Mouse (Mus musculus) embryonic facial prominence, embryonic 11.5 days (tissue): ENCODE results near the gene Cog1. TPM values are rescaled to one million over a fixed set of nuclear protein-coding genes. Genes with fewer than 3 reads are reported as not detected.

Source experiments
- ATAC-seq: fragments of 200-750 bp; cut with Nextera tagmentation; replicated peaks from 2 replicates; pipeline ENCODE4 v1.8.0; 2017; ENCODE audit warnings: low read depth; ENCODE audit not compliant: insufficient number of reproducible peaks, low FRiP score, low TSS enrichment
- DNase-seq: peaks from one replicate; pipeline ENCODE4 v3.0.0-alpha.2; 2015; ENCODE audit warnings: low spot score
- H3K27ac ChIP-seq: fragments of 300-500 bp; sonication (generic); replicated peaks from 2 replicates; pipeline ENCODE4 v1.5.1; 2014; ENCODE audit warnings: mild to moderate bottlenecking, low read depth, low read length, control low read depth
- H3K27me3 ChIP-seq: fragments of 300-500 bp; sonication (generic); 2 replicates; pipeline ENCODE4 v1.6.1; 2014; ENCODE audit warnings: mild to moderate bottlenecking, low read length, moderate library complexity, mixed read lengths; ENCODE audit not compliant: control insufficient read depth, insufficient read depth
- H3K36me3 ChIP-seq: fragments of 300-500 bp; sonication (generic); replicated peaks from 2 replicates; pipeline ENCODE4 v1.6.1; 2014; ENCODE audit warnings: low read depth, mild to moderate bottlenecking, low read length, moderate library complexity, mixed read lengths; ENCODE audit not compliant: control insufficient read depth, insufficient read depth
- H3K4me1 ChIP-seq: fragments of 300-500 bp; sonication (generic); 2 replicates; pipeline ENCODE4 v1.6.1; 2014; ENCODE audit warnings: low read length, mixed read lengths; ENCODE audit not compliant: control insufficient read depth, insufficient read depth
- H3K4me2 ChIP-seq: fragments of 300-500 bp; sonication (generic); 2 replicates; pipeline ENCODE4 v1.6.1; 2014; ENCODE audit warnings: low read depth, mild to moderate bottlenecking, control low read depth, low read length, moderate library complexity
- H3K4me3 ChIP-seq: fragments of 300-500 bp; sonication (generic); 2 replicates; pipeline ENCODE4 v1.5.1; 2014; ENCODE audit warnings: low read depth, low read length, control low read depth
- H3K9ac ChIP-seq: fragments of 300-500 bp; sonication (generic); replicated peaks from 2 replicates; pipeline ENCODE4 v1.6.1; 2014; ENCODE audit warnings: mild to moderate bottlenecking, control low read depth, low read length
- H3K9me3 ChIP-seq: fragments of 300-500 bp; sonication (generic); replicated peaks from 2 replicates; pipeline ENCODE4 v1.6.1; 2016; ENCODE audit warnings: mild to moderate bottlenecking, low read length, inconsistent platforms, mixed read lengths; ENCODE audit not compliant: control insufficient read depth
- WGBS: fragments of 180-500 bp; shearing (Covaris S2); extraction: QIAGEN DNeasy Blood & Tissue Kit; methylation state at CpG from one replicate; pipeline ENCODE4 v1.1.7; 2014; 5-methylcytosine and 5-hydroxymethylcytosine counted together
- polyA plus RNA-seq: library from polyadenylated mRNA; unstranded; fragments of >200 nt; fragmentation: Nextera tagmentation; extraction: Ambion mirVana; gene quantifications from 2 replicates; pipeline ENCODE4 v1.2.1, GENCODE M21; 2014

Cog1 gene
- polyA plus RNA-seq, 1 experiment from 2014 or later, result 26.1 TPM

DNA sequence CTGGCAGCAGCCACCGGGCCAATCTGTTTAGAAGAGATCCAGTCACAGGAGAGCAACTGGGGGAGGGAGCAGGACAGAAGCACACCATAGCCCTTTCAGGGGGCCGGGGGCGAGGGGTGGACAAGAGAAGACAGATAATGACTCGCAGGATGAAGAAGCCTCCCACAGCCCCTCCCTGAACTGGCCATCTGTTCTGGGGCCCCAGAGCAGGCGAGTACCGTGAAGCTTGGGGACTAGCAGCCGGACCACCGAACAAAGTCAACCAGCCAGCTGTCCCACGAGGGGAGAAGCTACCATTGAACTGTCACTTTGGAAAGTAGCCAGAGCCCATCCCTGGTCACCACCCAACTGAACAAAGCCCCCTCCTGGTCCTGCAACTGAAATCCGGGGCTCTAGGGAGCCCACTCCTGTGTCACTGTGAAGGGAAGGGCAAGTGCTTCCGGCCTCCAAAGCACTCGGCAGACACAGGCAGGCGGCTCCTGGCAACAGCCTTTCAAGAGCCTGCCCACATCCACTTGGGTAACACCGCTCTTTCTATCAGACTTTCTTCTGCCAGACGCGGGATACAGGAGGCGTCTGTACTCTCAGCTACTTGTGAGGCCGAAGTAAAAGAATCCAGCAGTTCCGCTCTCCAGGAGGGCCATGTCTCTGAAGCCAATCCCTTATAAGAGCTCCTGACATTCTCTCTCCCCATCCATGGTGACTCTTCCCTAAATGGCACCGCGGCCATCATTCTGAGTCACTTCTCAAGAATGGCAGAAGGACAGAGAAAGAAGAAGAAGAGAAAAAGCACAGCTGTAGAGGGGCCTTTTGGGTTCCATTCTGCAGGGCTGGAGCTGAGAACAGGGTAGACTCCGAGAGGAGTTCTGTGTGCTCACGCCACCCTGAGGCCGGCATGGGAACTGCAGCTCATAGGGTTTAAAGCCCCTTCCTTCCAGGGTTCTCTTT lies 37.0 kb upstream of the Cog1 start:
- Histone ChIP-seq H3K27me3 (no peaks in the 10 kb centered on the region; the same call in 1 of the 2 replicates), H3K4me3 (no peak overlapping the region), H3K27ac (peak overlapping the region; percentile 8; the same call in 1 of the 2 replicates), H3K9me3 (no peaks in the 10 kb centered on the region), H3K36me3 (no peaks in the 10 kb centered on the region), H3K4me1 (no peaks in the 10 kb centered on the region; the same call in 1 of the 2 replicates), H3K9ac (peak overlapping the region; percentile 8; the same call in 1 of the 2 replicates), H3K4me2 (0 out of 2 replicates have a peak overlapping the region, but pooled peaks have one; percentile 19)
- WGBS, result 25% methylated on average over 24 of the region's 24 CpGs
- DNase-seq, result peak; percentile 75
- ATAC-seq, result peak; percentile 65

DNA sequence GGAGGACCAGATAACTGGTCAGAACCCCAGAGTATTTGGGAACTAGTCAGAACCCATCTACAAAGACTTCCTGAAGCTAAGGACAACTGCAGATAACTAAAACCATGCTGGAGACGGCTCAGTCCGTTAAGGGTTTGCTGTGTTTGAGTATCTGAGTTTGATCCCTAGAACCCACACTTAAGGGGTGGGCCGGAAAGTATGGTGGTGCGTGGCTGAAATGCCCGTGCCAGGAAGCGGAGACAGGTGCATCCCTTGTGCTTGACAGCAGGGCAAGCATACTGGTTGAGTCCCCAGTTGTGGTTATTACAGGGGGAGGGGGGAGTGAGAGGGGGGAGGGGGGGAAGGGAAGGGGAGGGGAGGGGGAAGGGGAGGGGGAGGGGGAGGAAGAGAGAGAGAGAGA lies 34.5 kb upstream of the Cog1 start:
- H3K4me1 ChIP-seq, result peaks cover 8% of the 10 kb centered on the region
- WGBS, result 76% methylated on average over 6 of the region's 6 CpGs
- H3K9me3 ChIP-seq, result no peaks in the 10 kb centered on the region
- H3K9ac ChIP-seq, result no peak overlapping the region
- H3K27ac ChIP-seq, result no peak overlapping the region
- H3K36me3 ChIP-seq, result no peaks in the 10 kb centered on the region
- DNase-seq, result no peak
- H3K4me3 ChIP-seq, result no peak overlapping the region
- H3K27me3 ChIP-seq, result peaks cover 12% of the 10 kb centered on the region
- no peak for ATAC-seq
- H3K4me2 ChIP-seq, result no peak overlapping the region

DNA sequence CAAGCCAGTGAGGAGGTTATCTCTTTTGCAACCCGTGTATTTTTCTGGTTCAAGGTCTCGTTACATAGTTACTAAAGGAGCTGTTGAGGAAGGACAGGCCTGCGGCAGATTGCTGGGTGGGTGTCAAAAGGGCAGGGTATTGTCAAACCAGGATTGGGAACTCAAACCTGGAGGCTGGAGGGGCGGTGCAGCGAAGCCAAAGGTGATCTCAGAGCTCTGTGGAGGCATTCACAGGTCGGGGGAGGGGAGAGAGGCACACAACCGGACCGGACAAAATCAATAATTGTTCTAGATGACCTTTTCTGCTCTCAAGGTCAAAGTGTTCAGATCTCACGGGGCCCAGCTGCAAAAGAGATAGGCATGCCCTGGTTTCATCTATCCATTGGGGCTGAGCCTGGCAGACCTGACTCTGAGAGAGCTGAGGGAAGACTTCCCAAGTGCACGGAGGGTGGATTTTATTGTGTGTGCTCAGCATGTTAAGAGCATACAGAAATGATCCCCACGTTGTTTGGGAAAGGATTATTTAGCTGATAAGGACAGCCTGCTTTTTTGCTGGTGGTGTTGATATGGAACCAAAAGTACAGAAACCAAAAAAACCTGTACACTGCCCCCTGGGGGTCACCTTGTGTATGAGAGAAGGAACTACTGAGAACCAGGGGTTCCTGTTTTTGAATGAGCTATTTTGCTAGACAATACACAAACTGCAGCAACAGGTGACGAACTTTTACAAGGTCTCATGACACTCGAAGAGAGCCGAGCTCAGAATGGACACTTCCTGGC lies 31.6 kb upstream of the Cog1 start:
- DNase-seq (peak; percentile 84), ATAC-seq (no peak)
- 26% methylated on average over 14 of the region's 14 CpGs for WGBS

DNA sequence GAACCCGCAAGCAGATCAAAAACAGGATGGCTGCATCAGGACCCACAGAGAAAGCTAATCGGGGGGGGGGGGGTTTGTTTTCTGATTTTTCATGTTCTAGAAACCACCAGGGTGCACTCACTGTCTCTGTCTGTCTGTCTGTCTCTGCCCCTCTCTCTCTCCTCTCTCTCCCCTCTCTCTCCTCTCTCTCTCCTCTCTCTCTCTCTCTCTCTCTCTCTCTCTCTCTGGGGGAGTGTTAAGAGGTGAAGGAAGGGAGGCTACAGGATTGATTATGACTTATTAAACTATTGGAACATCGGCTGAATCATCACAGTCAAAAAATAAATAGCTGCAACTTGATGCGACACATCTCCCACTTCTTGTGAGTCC lies 30.7 kb upstream of the Cog1 start:
- ATAC-seq (no peak), DNase-seq (no peak)
- Histone ChIP-seq H3K27ac (no peak overlapping the region), H3K36me3 (no peaks in the 10 kb centered on the region), H3K27me3 (peaks cover 26% of the 10 kb centered on the region), H3K9me3 (no peaks in the 10 kb centered on the region), H3K4me3 (peak overlapping the region; percentile 44), H3K9ac (no peak overlapping the region), H3K4me1 (peaks cover 9% of the 10 kb centered on the region), H3K4me2 (peak overlapping the region; percentile 97)
- 23% methylated on average over 4 of the region's 4 CpGs for WGBS

More for the DNA sequence above, 31.6 kb upstream of the Cog1 start:
- no peak overlapping the region for H3K4me2 ChIP-seq
- peaks cover 9% of the 10 kb centered on the region for H3K4me1 ChIP-seq
- no peaks in the 10 kb centered on the region for H3K9me3 ChIP-seq
- no peaks in the 10 kb centered on the region for H3K36me3 ChIP-seq
- no peak overlapping the region for H3K4me3 ChIP-seq
- no peak overlapping the region for H3K9ac ChIP-seq
- H3K27me3 ChIP-seq, result peaks cover 26% of the 10 kb centered on the region
- H3K27ac ChIP-seq, result no peak overlapping the region

GRCm38 (mm10) chr11:113618672-113619419 lies 30.1 kb upstream of the Cog1 start, which contains the start of gene Sstr2:
Gene Sstr2, plus strand, starts transcription at chr11:113619342.
- no peaks in the 10 kb centered on the region for H3K36me3 ChIP-seq
- H3K4me3 ChIP-seq, result peak within 1 kb of the TSS; percentile 44
- H3K9ac ChIP-seq, result peak within 1 kb of the TSS; percentile 57
- H3K4me2 ChIP-seq, result peak within 1 kb of the TSS; percentile 97
- no peak within 1 kb of the TSS for H3K27ac ChIP-seq
- H3K4me1 ChIP-seq, result peaks cover 9% of the 10 kb centered on the region
- H3K27me3 ChIP-seq, result peaks cover 26% of the 10 kb centered on the region
- under 1% methylated on average over 53 of the region's 54 CpGs for WGBS
- H3K9me3 ChIP-seq, result no peaks in the 10 kb centered on the region
- ATAC-seq (peak; percentile 70; the same call in 1 of the 2 replicates), DNase-seq (peak; percentile 79)

GRCm38 (mm10) chr11:113619420-113620080 lies 29.4 kb upstream of the Cog1 start:
- DNase-seq (no peak), ATAC-seq (no peak)
- Histone ChIP-seq H3K27ac (no peak overlapping the region), H3K27me3 (peaks cover 26% of the 10 kb centered on the region), H3K4me1 (peaks cover 9% of the 10 kb centered on the region), H3K4me2 (peak overlapping the region; percentile 97), H3K36me3 (no peaks in the 10 kb centered on the region), H3K9me3 (no peaks in the 10 kb centered on the region), H3K9ac (peak overlapping the region; percentile 57), H3K4me3 (peak overlapping the region; percentile 44)
- 2% methylated on average over 31 of the region's 31 CpGs for WGBS

DNA sequence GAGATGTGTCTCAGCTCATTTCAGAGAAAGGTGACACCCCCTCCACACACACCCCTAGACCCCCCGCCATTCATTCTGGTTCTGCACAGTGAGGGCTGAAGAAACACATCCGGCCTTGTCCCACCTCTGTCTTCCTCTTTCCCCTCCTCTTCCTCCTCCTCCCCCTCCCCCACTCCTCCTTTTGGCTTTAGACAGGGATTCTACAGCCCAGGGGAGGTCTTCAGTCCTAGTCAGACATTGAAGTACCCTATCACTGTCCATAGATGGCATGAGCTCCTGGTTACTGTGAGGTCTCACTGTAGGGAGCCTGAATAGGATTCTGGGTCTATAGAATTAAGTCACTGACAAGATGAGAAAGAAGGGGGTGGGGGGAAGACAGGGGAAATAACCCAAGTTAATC lies 28.0 kb upstream of the Cog1 start:
- ATAC-seq (no peak), DNase-seq (no peak)
- no peak overlapping the region for H3K4me3 ChIP-seq
- peaks cover 26% of the 10 kb centered on the region for H3K27me3 ChIP-seq
- no peaks in the 10 kb centered on the region for H3K9me3 ChIP-seq
- no peak overlapping the region for H3K4me2 ChIP-seq
- no peak overlapping the region for H3K27ac ChIP-seq
- no peaks in the 10 kb centered on the region for H3K36me3 ChIP-seq
- no peak overlapping the region for H3K9ac ChIP-seq
- 49% methylated on average over 2 of the region's 2 CpGs for WGBS
- peaks cover 9% of the 10 kb centered on the region for H3K4me1 ChIP-seq
